Mouse (Mus musculus) liver, adult 2 months (tissue): ENCODE measurements at regions not wholly inside any gene's neighbourhood (a gene's known extent, or its start where the extent isn't known, plus 50 kb on each side); places are given as distances from the start of the nearest gene placed in this dataset.
A peak's percentile ranks its signal among the peaks of the same experiment; 100 is the strongest.

ENCODE experiments used
- DNase-seq: peaks from one replicate; pipeline ENCODE4 v3.0.0-alpha.2; 2011; ENCODE audit warnings: low read depth, low spot score; ENCODE audit errors: extremely low read depth
- H3K27ac ChIP-seq: fragments of 200-500 bp; replicated peaks from 2 replicates; pipeline ENCODE4 v1.5.1; 2012; ENCODE audit warnings: low read depth, mild to moderate bottlenecking, control low read depth, inconsistent platforms, low read length; ENCODE audit not compliant: insufficient read depth
- H3K27me3 ChIP-seq: fragments of 200-500 bp; 2 replicates; pipeline ENCODE4 v1.6.1; 2012; ENCODE audit warnings: mild to moderate bottlenecking, moderate library complexity, low read length, inconsistent platforms; ENCODE audit not compliant: control insufficient read depth, insufficient read depth
- H3K36me3 ChIP-seq: fragments of 200-500 bp; 2 replicates; pipeline ENCODE4 v1.6.1; 2012; ENCODE audit warnings: low read length, inconsistent platforms; ENCODE audit not compliant: control insufficient read depth, insufficient read depth
- H3K4me1 ChIP-seq: fragments of 200-500 bp; 2 replicates; pipeline ENCODE4 v1.6.1; 2011; ENCODE audit warnings: low read length; ENCODE audit not compliant: control insufficient read depth, insufficient read depth
- H3K4me3 ChIP-seq: fragments of 200-500 bp; 2 replicates; pipeline ENCODE4 v1.5.1; 2011; ENCODE audit warnings: low read depth, mild to moderate bottlenecking, control low read depth, low read length, moderate library complexity; ENCODE audit not compliant: insufficient read depth
- H3K79me2 ChIP-seq: fragments of 200-500 bp; 2 replicates; pipeline ENCODE4 v1.6.1; 2012; ENCODE audit warnings: inconsistent platforms, mild to moderate bottlenecking, low read length, moderate library complexity; ENCODE audit not compliant: control insufficient read depth, insufficient read depth
- H3K9ac ChIP-seq: fragments of 200-500 bp; 2 replicates; pipeline ENCODE4 v1.6.1; 2012; ENCODE audit warnings: low read depth, mild to moderate bottlenecking, control low read depth, inconsistent platforms, low read length
- CTCF ChIP-seq: fragments of 200-500 bp; IDR thresholded peaks from 2 replicates; pipeline ENCODE4 v1.5.1; 2011; ENCODE audit warnings: low read depth, low read length, control low read depth
- POLR2A ChIP-seq: fragments of 200-500 bp; IDR thresholded peaks from 2 replicates; pipeline ENCODE4 v1.6.1; 2011; ENCODE audit warnings: low read length, control low read depth; ENCODE audit not compliant: insufficient read depth; ENCODE audit errors: extremely low read depth
- WGBS: fragments of 180-500 bp; shearing (Covaris S2); methylation state at CpG from one replicate; pipeline ENCODE4 v1.1.7; 2018; 5-methylcytosine and 5-hydroxymethylcytosine counted together

DNA sequence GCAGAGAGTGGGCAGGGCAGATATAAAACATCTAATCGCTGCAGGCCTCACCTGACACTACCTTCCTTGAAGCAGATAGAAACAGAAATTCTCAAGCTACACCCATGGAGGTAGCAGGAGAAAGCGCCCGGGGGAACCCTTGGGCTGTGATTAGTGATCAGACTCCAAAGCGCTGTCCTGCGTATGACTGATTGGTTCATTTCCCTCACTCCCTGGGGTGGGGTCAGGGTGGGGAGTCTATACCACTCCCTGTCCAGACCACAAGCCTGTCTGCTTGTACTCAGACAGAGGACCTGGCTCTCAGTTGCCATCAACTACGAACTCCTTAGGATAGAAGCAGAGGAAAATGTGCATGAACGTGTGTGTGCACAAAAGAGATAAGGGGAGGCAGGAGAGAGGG is 77.7 kb downstream of the Gm826 start:
- WGBS: 93% methylated on average over 7 of the region's 7 CpGs
- H3K9ac ChIP-seq: no peak overlapping the region
- no peaks in the 10 kb centered on the region for H3K79me2 ChIP-seq
- H3K36me3 ChIP-seq: no peaks in the 10 kb centered on the region
- H3K27ac ChIP-seq: no peak overlapping the region
- H3K4me3 ChIP-seq: no peak overlapping the region
- H3K27me3 ChIP-seq: no peaks in the 10 kb centered on the region
- no peak for TF ChIP-seq CTCF
- TF ChIP-seq POLR2A: no peak
- no peaks in the 10 kb centered on the region for H3K4me1 ChIP-seq
- DNase-seq: no peak

DNA sequence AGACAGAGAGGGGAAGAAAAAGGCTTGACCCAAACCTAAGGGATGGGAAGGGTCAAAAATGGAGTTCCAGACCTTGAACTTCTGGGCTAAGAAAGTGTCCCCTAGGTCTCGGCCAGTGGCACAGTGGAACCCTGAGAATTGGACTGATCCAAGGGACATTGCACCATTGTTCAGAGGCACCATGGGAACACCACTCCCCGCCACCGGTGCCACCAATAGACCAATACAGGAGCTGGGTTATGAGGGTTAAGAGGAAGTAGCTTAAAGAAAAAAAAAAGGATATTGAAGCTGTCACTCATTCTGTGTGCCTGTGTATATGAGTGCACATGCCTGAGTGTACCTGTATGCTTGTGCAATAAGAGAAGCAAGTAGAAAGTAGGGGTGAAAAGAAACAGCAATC is 83.7 kb downstream of the Gm826 start:
- peaks cover 39% of the 10 kb centered on the region for H3K4me1 ChIP-seq
- WGBS: 20% methylated on average over 3 of the region's 3 CpGs
- H3K27me3 ChIP-seq: no peaks in the 10 kb centered on the region
- peak overlapping the region; percentile 83 for H3K27ac ChIP-seq
- no peak overlapping the region for H3K9ac ChIP-seq
- TF ChIP-seq CTCF (no peak), POLR2A (no peak)
- H3K36me3 ChIP-seq: no peaks in the 10 kb centered on the region
- H3K79me2 ChIP-seq: no peaks in the 10 kb centered on the region
- DNase-seq: peak; percentile 68
- H3K4me3 ChIP-seq: no peak overlapping the region

DNA sequence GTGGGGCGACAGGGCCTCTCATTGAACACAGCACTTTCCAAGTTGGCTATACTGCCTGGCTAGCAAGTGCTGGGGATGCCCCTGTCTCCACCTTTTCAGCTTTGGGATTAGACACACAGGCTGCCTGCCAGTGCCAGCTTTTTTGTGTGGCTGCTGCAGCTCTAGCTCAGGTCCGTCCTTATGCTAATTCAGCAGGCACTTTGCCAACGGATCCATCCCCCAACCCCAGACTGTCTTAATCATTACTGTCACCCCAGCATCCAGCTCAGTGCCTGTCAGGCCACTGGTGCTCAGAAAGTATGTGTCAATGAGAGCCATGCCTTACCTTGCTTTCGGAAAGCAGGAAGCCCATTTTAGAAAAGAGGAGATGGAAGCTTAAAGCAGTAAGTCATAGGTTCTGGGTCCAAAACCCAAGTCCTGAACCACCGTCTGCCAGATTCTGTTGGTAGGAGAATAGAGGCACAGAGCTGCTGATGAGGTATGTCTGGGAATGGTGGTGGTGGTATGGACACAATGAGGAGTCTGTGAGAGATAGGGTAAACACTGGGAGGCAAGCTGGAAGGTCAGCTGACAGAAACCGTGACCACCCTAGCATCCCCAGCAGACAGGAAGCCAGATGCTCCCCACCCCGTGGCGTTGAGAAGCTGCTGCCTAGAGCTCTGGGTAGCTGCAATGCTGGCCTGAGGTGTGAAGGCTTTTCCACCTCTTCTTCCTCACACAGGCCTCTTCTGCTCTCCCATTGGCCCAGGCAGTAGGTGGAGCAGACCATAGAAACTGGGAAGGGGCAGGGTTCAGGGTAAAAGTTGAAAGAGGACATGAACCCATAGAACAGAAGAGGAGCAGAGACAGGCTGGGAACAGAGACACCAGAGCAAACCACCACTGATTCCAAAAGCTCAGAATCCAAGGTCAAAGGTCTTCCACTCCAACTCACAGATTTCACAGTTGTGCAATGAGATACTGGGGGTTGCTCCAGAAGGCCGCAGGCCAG is 84.6 kb downstream of the Gm826 start:
- DNase-seq: peak; percentile 99
- H3K9ac ChIP-seq: peak overlapping the region; percentile 24
- no peaks in the 10 kb centered on the region for H3K27me3 ChIP-seq
- H3K79me2 ChIP-seq: no peaks in the 10 kb centered on the region
- peaks cover 39% of the 10 kb centered on the region for H3K4me1 ChIP-seq
- TF ChIP-seq POLR2A (peak; percentile 64; the same call in 1 of the 2 replicates), CTCF (no peak)
- peak overlapping the region; percentile 4; the same call in 1 of the 2 replicates for H3K4me3 ChIP-seq
- 16% methylated on average over 9 of the region's 9 CpGs for WGBS
- H3K36me3 ChIP-seq: no peaks in the 10 kb centered on the region
- peak overlapping the region; percentile 87 for H3K27ac ChIP-seq

DNA sequence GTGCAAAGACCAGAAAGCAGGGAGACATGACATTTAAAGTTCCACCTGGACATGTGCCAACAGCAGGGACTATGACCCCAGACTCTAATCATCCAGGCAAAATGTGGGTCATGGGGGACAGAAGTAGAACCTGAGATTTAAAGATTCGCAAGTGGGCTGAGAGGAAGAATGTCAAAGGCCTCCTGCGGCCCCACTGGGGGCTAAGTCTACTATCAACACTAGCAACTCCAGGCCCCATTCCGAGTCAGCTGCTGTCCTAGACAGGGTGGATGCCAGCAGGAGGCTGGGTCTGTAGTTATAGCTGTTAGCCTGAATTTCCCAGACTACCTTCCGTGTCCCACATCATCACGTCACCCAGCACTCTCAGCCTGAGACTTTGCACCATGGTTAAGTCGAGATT is 86.7 kb downstream of the Gm826 start:
- DNase-seq: peak; percentile 44
- WGBS: 46% methylated on average over 6 of the region's 6 CpGs

DNA sequence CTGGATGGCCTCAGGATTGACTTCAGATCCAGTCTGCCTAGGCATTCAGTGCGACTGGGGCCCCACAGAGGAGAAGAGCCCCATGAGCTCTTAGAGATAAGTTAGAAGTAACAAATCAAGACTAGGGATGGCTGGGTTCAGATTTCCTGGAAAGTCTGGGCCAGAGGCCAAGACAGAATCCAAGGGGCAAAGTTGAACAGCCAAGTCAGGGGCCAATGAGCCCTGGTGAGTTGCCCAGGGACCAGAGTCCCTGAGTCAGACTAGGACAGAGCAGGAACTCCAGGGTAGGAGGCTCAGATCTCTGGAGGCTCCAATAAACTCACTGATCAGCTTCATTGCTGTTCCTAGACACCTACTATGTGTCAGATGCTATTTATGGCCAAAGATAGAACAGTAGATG is 87.6 kb downstream of the Gm826 start:
- 10% methylated on average over 1 of the region's 1 CpGs for WGBS
- H3K36me3 ChIP-seq: no peaks in the 10 kb centered on the region

More for the DNA sequence above, 86.7 kb downstream of the Gm826 start:
- Histone ChIP-seq H3K9ac (no peak overlapping the region), H3K27ac (peak overlapping the region; percentile 10), H3K79me2 (no peaks in the 10 kb centered on the region), H3K4me1 (peaks cover 39% of the 10 kb centered on the region), H3K36me3 (no peaks in the 10 kb centered on the region), H3K4me3 (no peak overlapping the region), H3K27me3 (no peaks in the 10 kb centered on the region)
- TF ChIP-seq POLR2A (no peak), CTCF (no peak)

DNA sequence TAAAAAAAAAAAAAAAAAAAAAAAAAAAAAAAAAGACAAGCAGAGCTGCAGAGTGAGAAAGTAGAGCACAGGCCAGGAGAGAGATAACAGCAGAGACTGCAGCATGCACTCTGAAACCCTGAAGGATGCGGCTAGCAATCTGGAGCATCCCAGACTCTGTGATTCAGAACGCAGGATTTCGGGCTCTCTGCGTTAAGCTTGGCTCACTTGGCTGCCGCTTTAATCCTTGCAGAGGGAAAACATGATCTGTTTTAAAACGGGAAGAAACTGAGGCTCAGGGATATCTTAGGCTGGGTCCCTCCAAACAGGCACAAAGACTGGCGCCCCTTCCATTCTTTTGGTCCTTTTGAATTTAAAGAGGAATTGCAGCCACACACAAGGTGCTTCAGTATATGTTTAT is 89.1 kb downstream of the Gm826 start:
- Histone ChIP-seq H3K4me1 (peaks cover 31% of the 10 kb centered on the region), H3K4me3 (no peak overlapping the region), H3K27me3 (no peaks in the 10 kb centered on the region), H3K79me2 (no peaks in the 10 kb centered on the region), H3K9ac (no peak overlapping the region), H3K27ac (no peak overlapping the region), H3K36me3 (no peaks in the 10 kb centered on the region)
- WGBS: 77% methylated on average over 7 of the region's 7 CpGs
- TF ChIP-seq POLR2A: no peak
- TF ChIP-seq CTCF: no peak
- DNase-seq: no peak

More for the DNA sequence above, 87.6 kb downstream of the Gm826 start:
- Histone ChIP-seq H3K9ac (no peak overlapping the region), H3K4me1 (peaks cover 39% of the 10 kb centered on the region), H3K27ac (no peak overlapping the region), H3K27me3 (no peaks in the 10 kb centered on the region), H3K4me3 (no peak overlapping the region), H3K79me2 (no peaks in the 10 kb centered on the region)
- peak; percentile 88 for DNase-seq
- no peak for TF ChIP-seq CTCF
- no peak for TF ChIP-seq POLR2A
